Mouse (Mus musculus): ENCODE measurements at regions not wholly inside any gene's neighbourhood (a gene's known extent, or its start where the extent isn't known, plus 50 kb on each side); places are given as distances from the start of the nearest gene placed in this dataset.
"Not testable (repeated sequence)": the region's sequence is repeated elsewhere in the genome, so short reads cannot be mapped to it uniquely, and the experiment has no call there.

DNA sequence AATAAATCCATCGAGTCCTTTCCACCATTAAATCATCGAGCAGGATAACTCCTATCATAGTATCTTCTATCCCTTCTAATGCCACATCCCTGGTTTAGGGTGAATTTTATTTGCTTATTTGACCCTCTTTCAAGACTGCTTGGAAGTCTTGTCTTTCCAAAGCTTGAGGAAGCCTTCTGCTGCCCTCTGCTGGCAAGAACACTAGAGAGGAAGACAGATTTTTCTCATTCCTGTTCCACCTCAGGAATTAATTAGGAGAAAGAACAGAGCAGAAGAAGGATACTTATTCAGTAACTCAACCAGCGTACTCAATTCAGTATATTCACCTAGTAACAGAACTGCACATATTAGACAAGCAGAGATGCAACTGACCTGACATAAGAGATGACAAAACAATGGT, 1005.9 kb downstream of the Basp1 start:
- Histone ChIP-seq H3K4me3 (ENCODE audit: low read depth, low read length) (no peak overlapping the region), H3K27me3 (ENCODE audit: control insufficient read depth, insufficient read depth, low read length) (no peaks in the 10 kb centered on the region), H3K27ac (ENCODE audit: insufficient read depth, low read depth, low read length) (no peak overlapping the region), H3K36me3 (ENCODE audit: control insufficient read depth, insufficient read depth, low read length) (no peaks in the 10 kb centered on the region), H3K4me1 (ENCODE audit: control insufficient read depth, insufficient read depth, insufficient read length, low read length) (no peaks in the 10 kb centered on the region)
- WGBS, result 57% methylated on average over 3 of the region's 3 CpGs
- no peak for TF ChIP-seq POLR2A (IDR thresholded peaks at IDR 0.05; ENCODE audit: low read depth, low read length)
- no peak for TF ChIP-seq CTCF (IDR thresholded peaks at IDR 0.05; ENCODE audit: extremely low read depth, insufficient read length, insufficient replicate concordance, low read depth, low read length)

DNA sequence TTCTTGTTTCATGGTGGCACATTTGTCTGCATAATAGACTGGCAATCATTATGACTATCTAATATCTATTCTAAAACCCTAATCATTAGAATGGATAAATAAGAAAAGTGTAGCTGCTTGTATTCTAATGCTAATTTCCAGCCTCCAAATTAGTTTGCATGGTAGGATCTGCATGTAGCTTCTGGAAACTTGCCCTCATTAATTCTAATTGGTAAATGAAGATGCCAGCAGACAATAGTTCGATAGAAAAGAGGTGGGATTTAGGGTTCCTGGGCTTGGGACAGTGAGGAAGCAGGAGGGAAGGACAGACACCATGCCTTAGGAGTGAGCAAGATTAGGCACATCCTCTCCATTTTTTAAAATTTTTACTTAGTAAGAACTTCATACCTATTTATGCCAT, 1008.3 kb downstream of the Basp1 start:
- Histone ChIP-seq H3K4me3 (ENCODE audit: low read depth, low read length) (no peak overlapping the region), H3K27ac (ENCODE audit: insufficient read depth, low read depth, low read length) (no peak overlapping the region), H3K36me3 (ENCODE audit: control insufficient read depth, insufficient read depth, low read length) (no peaks in the 10 kb centered on the region), H3K4me1 (ENCODE audit: control insufficient read depth, insufficient read depth, insufficient read length, low read length) (no peaks in the 10 kb centered on the region), H3K27me3 (ENCODE audit: control insufficient read depth, insufficient read depth, low read length) (no peaks in the 10 kb centered on the region)
- TF ChIP-seq CTCF (IDR thresholded peaks at IDR 0.05; ENCODE audit: extremely low read depth, insufficient read length, insufficient replicate concordance, low read depth, low read length), result no peak
- TF ChIP-seq POLR2A (IDR thresholded peaks at IDR 0.05; ENCODE audit: low read depth, low read length), result no peak
- 48% methylated on average over 1 of the region's 1 CpGs for WGBS

DNA sequence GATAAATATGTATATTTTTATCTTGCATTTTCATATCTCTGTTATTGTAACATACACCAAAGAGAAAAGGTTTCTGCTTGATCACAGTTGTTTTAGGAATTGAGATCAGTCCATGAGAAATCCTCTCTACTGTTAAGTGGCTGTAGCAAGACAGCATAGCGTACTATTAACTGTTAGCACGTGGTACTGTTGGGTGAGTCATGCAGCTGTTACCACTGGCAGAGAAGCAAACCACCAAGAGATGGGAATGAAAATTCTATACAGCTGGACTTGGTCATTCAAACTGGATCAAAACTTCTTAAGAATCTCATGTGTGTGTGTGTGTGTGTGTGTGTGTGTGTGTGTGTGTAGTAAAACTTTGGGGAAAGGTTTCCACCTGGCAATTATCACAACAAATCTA, 1013.5 kb downstream of the Basp1 start:
- TF ChIP-seq CTCF (IDR thresholded peaks at IDR 0.05; ENCODE audit: extremely low read depth, insufficient read length, insufficient replicate concordance, low read depth, low read length) (no peak), POLR2A (IDR thresholded peaks at IDR 0.05; ENCODE audit: low read depth, low read length) (no peak)
- no peaks in the 10 kb centered on the region for H3K36me3 ChIP-seq (ENCODE audit: control insufficient read depth, insufficient read depth, low read length)
- no peak overlapping the region for H3K4me3 ChIP-seq (ENCODE audit: low read depth, low read length)
- WGBS, result 75% methylated on average over 2 of the region's 2 CpGs
- no peaks in the 10 kb centered on the region for H3K4me1 ChIP-seq (ENCODE audit: control insufficient read depth, insufficient read depth, insufficient read length, low read length)
- no peak overlapping the region for H3K27ac ChIP-seq (ENCODE audit: insufficient read depth, low read depth, low read length)
- no peaks in the 10 kb centered on the region for H3K27me3 ChIP-seq (ENCODE audit: control insufficient read depth, insufficient read depth, low read length)

DNA sequence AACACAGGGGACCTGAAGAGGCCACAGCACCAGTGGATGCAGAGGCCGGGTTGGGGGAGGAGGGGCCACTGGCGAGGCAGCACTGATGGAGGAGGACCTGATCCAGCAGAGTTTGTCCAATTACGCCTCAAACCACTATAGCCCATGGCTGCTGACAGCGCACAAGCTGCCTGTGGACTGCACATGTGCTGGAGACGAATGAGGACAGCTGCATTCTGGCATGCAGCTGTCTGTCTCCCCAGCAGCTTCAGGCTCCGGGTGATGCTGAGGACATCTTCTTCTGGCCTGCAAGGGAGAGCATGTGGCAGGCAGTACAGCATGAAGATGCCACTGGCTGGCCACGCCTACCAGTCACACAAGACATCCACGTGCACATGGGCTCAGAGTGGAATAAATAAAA, 1055.2 kb downstream of the Basp1 start:
- Histone ChIP-seq H3K27me3 (ENCODE audit: control insufficient read depth, insufficient read depth, low read length) (no peaks in the 10 kb centered on the region; the same call in 1 of the 2 replicates), H3K36me3 (ENCODE audit: control insufficient read depth, insufficient read depth, low read length) (no peaks in the 10 kb centered on the region), H3K27ac (ENCODE audit: insufficient read depth, low read depth, low read length) (no peak overlapping the region), H3K4me3 (ENCODE audit: low read depth, low read length) (no peak overlapping the region), H3K4me1 (ENCODE audit: control insufficient read depth, insufficient read depth, insufficient read length, low read length) (no peaks in the 10 kb centered on the region)
- 77% methylated on average over 8 of the region's 8 CpGs for WGBS
- TF ChIP-seq POLR2A (IDR thresholded peaks at IDR 0.05; ENCODE audit: low read depth, low read length), result no peak
- TF ChIP-seq CTCF (IDR thresholded peaks at IDR 0.05; ENCODE audit: extremely low read depth, insufficient read length, insufficient replicate concordance, low read depth, low read length), result no peak

DNA sequence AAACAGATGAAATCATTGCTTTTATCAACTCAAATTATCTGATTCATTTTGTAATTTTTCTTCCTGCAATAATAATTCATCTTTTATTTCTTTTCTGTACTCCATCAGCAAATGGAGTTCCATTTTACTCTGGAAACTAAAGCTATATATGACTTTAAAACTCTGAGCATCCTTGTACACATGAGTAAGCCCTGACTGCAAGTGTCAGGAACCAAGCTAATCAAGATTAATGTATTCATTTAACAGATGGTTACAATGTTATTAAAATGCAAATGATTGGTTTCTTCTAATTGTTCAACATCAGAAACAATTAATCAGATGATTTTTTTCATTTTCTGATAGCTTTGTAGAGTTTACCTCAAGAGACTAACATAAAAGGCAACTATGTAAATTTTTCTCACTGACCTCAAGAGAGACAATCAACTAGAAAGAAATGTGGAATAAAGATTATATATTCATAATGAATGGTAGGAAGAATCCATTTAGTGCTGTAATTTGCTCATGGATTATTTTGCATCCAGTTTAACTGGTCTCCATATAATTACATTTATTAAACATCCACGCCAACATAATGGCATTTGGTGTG, 1064.5 kb downstream of the Basp1 start:
- 68% methylated on average over 1 of the region's 1 CpGs for WGBS
- H3K36me3 ChIP-seq (ENCODE audit: control insufficient read depth, insufficient read depth, low read length), result no peaks in the 10 kb centered on the region
- no peaks in the 10 kb centered on the region for H3K27me3 ChIP-seq (ENCODE audit: control insufficient read depth, insufficient read depth, low read length)
- no peak overlapping the region for H3K4me3 ChIP-seq (ENCODE audit: low read depth, low read length)
- no peaks in the 10 kb centered on the region for H3K4me1 ChIP-seq (ENCODE audit: control insufficient read depth, insufficient read depth, insufficient read length, low read length)
- no peak for TF ChIP-seq POLR2A (IDR thresholded peaks at IDR 0.05; ENCODE audit: low read depth, low read length)
- TF ChIP-seq CTCF (IDR thresholded peaks at IDR 0.05; ENCODE audit: extremely low read depth, insufficient read length, insufficient replicate concordance, low read depth, low read length), result no peak
- no peak overlapping the region for H3K27ac ChIP-seq (ENCODE audit: insufficient read depth, low read depth, low read length)

DNA sequence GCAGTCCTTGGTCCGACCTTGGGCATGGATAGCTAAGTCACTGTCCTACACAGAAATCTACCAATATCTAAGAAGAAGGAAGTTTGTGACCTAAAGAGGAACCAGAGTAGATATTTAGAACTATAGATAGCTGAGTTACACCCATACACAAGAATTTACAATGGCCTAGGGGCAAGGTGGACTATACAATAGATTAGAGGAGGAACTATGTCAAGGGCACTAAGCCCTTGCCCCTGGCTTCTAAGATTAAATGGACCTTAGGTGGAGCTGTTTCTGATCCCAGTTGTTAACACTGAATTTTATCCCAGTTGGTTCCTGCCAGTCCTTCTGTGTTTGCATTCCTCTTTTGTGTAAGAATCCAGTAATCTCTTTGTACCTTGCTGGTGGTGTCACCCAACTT, 1077.7 kb downstream of the Basp1 start:
- H3K4me1 ChIP-seq (ENCODE audit: control insufficient read depth, insufficient read depth, insufficient read length, low read length); H3K27me3 ChIP-seq (ENCODE audit: control insufficient read depth, insufficient read depth, low read length); H3K4me3 ChIP-seq (ENCODE audit: low read depth, low read length); H3K27ac ChIP-seq (ENCODE audit: insufficient read depth, low read depth, low read length); H3K36me3 ChIP-seq (ENCODE audit: control insufficient read depth, insufficient read depth, low read length): not testable (repeated sequence)
- 77% methylated on average over 1 of the region's 1 CpGs for WGBS

DNA sequence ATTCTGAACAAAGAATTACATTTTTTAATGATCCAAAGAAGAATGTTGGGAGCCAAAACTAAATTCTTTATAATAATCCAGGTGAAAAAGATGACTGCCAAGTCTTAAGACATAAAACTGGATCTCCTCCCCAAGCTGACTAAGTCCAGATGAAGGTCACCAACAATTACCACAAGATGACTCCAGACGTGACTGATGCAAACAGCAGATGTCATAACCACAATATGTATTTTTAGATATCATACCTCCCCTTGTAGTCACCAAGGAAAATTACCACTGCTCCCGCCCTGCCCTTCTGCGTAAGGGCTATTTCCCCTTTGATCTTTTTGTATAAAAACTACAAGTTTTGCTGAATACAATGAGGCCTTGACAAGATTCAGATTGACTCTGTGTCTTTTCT, 1110.4 kb downstream of the Basp1 start:
- not testable (repeated sequence) for H3K4me3 ChIP-seq (ENCODE audit: low read depth, low read length); H3K4me1 ChIP-seq (ENCODE audit: control insufficient read depth, insufficient read depth, insufficient read length, low read length); H3K36me3 ChIP-seq (ENCODE audit: control insufficient read depth, insufficient read depth, low read length); H3K27ac ChIP-seq (ENCODE audit: insufficient read depth, low read depth, low read length); H3K27me3 ChIP-seq (ENCODE audit: control insufficient read depth, insufficient read depth, low read length)
- WGBS, result 78% methylated on average over 3 of the region's 3 CpGs

DNA sequence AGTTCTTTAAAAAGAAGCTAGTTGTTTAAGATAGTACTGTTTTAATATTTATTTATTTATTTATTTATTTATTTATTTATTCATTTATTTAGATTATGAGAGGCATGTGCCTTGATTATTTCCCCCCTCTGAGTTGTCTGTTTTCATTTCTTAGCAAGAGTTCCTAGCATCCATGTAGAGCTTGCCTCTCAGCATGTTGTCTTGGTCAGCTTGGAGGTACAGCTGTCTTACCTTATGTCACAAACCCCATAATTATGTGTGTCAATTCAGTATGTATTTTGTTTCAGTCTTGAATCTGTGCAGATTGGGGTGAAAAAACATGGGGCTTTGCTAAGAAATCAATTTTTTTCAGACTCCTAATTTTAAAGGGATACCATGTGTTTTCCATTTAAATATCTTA, 1116.3 kb downstream of the Basp1 start:
- no peaks in the 10 kb centered on the region for H3K27me3 ChIP-seq (ENCODE audit: control insufficient read depth, insufficient read depth, low read length)
- no peaks in the 10 kb centered on the region for H3K4me1 ChIP-seq (ENCODE audit: control insufficient read depth, insufficient read depth, insufficient read length, low read length)
- H3K4me3 ChIP-seq (ENCODE audit: low read depth, low read length), result no peak overlapping the region
- H3K36me3 ChIP-seq (ENCODE audit: control insufficient read depth, insufficient read depth, low read length), result no peaks in the 10 kb centered on the region
- TF ChIP-seq CTCF (IDR thresholded peaks at IDR 0.05; ENCODE audit: extremely low read depth, insufficient read length, insufficient replicate concordance, low read depth, low read length) (no peak), POLR2A (IDR thresholded peaks at IDR 0.05; ENCODE audit: low read depth, low read length) (no peak)
- H3K27ac ChIP-seq (ENCODE audit: insufficient read depth, low read depth, low read length), result no peak overlapping the region
